Mouse (Mus musculus) cortical plate, adult 2 months (tissue): ENCODE data around the gene Csf2rb2. TPM values are rescaled to one million over a fixed set of nuclear protein-coding genes. Genes with fewer than 3 reads are reported as not detected.
"Not testable (repeated sequence)": the region's sequence is repeated elsewhere in the genome, so short reads cannot be mapped to it uniquely, and the experiment has no call there.

Experiments
- H3K27ac ChIP-seq: fragments of 200-500 bp; 2 replicates; pipeline ENCODE4 v1.5.1; 2012; ENCODE audit warnings: low read length, control low read depth, inconsistent platforms; ENCODE audit not compliant: insufficient read depth
- H3K4me1 ChIP-seq: fragments of 200-500 bp; 2 replicates; pipeline ENCODE4 v1.6.1; 2011; ENCODE audit warnings: low read length; ENCODE audit not compliant: control insufficient read depth, insufficient read depth
- H3K4me3 ChIP-seq: fragments of 200-500 bp; 2 replicates; pipeline ENCODE4 v1.5.1; 2011; ENCODE audit warnings: mild to moderate bottlenecking, low read length, control low read depth; ENCODE audit not compliant: insufficient read depth
- CTCF ChIP-seq: fragments of 200-500 bp; IDR thresholded peaks from 2 replicates; pipeline ENCODE4 v1.5.1; 2011; ENCODE audit warnings: mild to moderate bottlenecking, control low read depth, low read length; ENCODE audit not compliant: insufficient read depth; ENCODE audit errors: extremely low read depth
- POLR2A ChIP-seq: fragments of 200-500 bp; IDR thresholded peaks from 2 replicates; pipeline ENCODE4 v1.6.1; 2011; ENCODE audit warnings: mild to moderate bottlenecking, low read length, control low read depth; ENCODE audit not compliant: insufficient read depth; ENCODE audit errors: extremely low read depth
- polyA plus RNA-seq: library from polyadenylated mRNA; depleted of rRNA; stranded (reverse); fragments of >200 nt; gene quantifications from 2 replicates; pipeline ENCODE4 v1.2.3, GENCODE M21; 2012

Csf2rb2 gene
- polyA plus RNA-seq, 1 experiment, result 0.50 TPM

GRCm38 (mm10) chr15:78320825-78321496 lies 15.4 kb upstream of the Csf2rb2 start:
- no peak overlapping the region for H3K4me3 ChIP-seq
- H3K4me1 ChIP-seq, result no peaks in the 10 kb centered on the region
- TF ChIP-seq POLR2A (no peak), CTCF (peak; percentile 68)
- no peak overlapping the region for H3K27ac ChIP-seq

- not testable (repeated sequence) for H3K4me1 ChIP-seq, H3K27ac ChIP-seq, H3K4me3 ChIP-seq
Observed at GRCm38 (mm10) chr15:78318338-78319171, 13.0 kb upstream of the Csf2rb2 start.

GRCm38 (mm10) chr15:78313659-78314058 lies 8.1 kb upstream of the Csf2rb2 start:
- H3K4me1 ChIP-seq, H3K27ac ChIP-seq, H3K4me3 ChIP-seq: not testable (repeated sequence)

DNA sequence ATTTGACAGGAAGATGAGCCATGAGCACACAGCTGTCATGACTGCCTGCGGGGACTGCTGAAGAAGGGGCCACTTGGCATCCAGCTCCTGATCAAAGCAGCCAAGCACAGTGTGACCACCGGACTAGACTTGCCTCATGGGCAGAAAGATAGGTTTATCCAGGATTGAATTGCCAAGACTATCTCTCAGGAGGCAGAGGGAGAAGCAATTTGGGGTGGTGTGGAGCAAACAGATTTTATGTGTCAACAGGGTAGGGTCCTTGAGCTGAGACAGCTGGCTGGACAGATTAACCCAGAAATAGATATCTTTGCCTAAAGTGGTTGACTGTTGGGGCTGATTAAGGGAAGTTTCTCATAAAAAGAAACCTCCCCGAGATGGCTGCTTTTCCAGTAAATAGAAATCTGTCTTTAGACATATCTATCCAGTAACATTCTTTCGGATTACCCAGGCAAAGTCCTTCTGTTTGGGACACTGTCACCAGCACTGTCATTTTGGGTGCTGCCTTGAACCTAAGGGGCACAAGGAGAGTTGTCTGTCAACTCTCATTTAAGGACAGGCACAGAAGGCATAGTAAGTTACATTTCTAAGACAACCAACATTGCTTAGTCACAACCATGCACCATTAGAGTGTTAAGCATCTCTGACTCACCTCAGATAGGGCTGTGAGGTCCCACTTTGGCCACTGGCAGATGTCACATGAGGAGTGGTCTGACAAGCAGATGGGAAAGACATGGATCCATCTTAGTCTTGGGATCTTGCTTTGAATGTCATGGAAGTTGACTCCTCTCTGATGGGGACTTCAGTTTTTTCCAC lies 7.1 kb upstream of the Csf2rb2 start:
- not testable (repeated sequence) for H3K4me3 ChIP-seq, H3K4me1 ChIP-seq, H3K27ac ChIP-seq

- Histone ChIP-seq H3K4me1 (no peaks in the 10 kb centered on the region), H3K27ac (no peak overlapping the region), H3K4me3 (no peak overlapping the region)
- TF ChIP-seq POLR2A (no peak), CTCF (no peak)
Observed at GRCm38 (mm10) chr15:78310971-78311370, 5.5 kb upstream of the Csf2rb2 start.

DNA sequence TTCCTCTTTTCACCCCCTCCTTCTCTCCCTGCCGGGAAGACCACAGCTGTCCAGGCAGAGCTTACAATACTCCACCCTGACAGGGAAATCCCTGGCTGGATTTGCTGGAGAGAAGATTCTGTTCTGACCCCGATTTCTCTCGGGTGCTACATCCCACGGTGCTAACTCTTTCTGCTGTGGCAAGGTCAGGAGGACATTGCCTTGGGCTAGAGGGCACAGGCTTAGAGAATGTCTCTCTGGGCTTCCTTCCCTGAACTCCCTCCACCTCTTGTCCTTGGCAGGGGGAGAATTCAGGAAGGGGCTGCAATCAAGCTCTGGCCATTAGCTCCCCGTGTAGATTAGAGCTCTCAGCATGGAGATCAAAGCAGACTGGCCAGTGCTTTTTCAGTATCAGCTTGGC lies 4.3 kb upstream of the Csf2rb2 start:
- no peak overlapping the region for H3K4me3 ChIP-seq
- no peak for TF ChIP-seq CTCF
- no peak for TF ChIP-seq POLR2A
- no peaks in the 10 kb centered on the region for H3K4me1 ChIP-seq
- H3K27ac ChIP-seq, result no peak overlapping the region

DNA sequence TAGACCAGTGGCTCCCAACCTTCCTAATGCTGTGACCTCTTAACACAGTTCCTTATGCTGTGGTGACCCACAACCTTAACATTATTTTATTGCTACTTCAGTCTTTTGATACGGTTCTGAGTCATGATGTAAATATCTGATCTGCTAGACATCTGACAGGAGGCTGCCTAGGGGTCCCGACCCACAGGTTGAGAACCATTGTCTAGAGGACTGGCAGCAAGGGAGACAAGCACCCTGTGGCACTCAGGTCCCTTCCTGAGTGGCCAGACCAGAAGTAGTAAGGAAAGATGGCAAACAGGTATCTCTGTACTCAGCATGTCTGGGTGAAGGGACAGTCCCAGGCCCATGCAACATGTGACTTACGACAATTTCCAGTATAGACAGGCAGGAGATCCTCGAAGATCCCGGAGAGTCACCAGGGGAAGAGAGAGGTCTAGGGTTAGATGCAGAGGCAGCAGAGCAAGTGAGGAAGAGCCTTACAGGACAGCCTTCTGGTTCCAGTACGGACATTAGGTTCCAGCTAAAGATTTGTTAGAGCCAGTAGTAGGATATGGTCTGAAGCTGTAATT lies 1.8 kb downstream of the Csf2rb2 start:
- Histone ChIP-seq H3K27ac (no peak overlapping the region), H3K4me1 (no peaks in the 10 kb centered on the region), H3K4me3 (no peak overlapping the region)
- TF ChIP-seq CTCF (no peak), POLR2A (no peak)

- Histone ChIP-seq H3K4me1 (no peaks in the 10 kb centered on the region), H3K27ac (no peak overlapping the region), H3K4me3 (no peak overlapping the region)
- TF ChIP-seq CTCF, result no peak
- TF ChIP-seq POLR2A, result no peak
Observed at GRCm38 (mm10) chr15:78302718-78303117, 2.8 kb downstream of the Csf2rb2 start.

DNA sequence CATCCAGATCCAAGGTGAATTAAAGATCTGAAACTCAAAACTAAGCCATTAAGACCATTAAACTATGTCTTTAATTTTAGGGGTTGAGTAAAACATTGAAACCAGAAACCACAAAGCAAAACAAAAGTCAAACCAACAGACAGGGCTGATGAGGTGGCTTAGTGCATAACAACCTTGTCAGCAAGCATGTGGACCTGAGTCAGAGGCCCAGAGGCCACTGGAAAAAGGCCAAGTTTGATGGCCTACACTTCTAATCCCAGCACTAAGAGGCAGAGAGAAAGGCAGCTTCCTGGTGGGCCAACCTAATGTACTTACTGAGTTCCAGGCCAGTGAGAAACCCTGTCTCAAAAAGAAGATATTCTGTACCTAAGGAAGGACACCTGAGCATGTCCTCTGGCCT lies 4.7 kb downstream of the Csf2rb2 start:
- TF ChIP-seq POLR2A (no peak), CTCF (no peak)
- Histone ChIP-seq H3K27ac (no peak overlapping the region), H3K4me3 (no peak overlapping the region), H3K4me1 (no peaks in the 10 kb centered on the region)

- no peaks in the 10 kb centered on the region for H3K4me1 ChIP-seq
- H3K4me3 ChIP-seq, result no peak overlapping the region
- no peak for TF ChIP-seq CTCF
- TF ChIP-seq POLR2A, result no peak
- H3K27ac ChIP-seq, result no peak overlapping the region
Observed at GRCm38 (mm10) chr15:78299641-78300040, 5.9 kb downstream of the Csf2rb2 start.
